Mouse (Mus musculus): ENCODE results near the gene Polh.

DNA sequence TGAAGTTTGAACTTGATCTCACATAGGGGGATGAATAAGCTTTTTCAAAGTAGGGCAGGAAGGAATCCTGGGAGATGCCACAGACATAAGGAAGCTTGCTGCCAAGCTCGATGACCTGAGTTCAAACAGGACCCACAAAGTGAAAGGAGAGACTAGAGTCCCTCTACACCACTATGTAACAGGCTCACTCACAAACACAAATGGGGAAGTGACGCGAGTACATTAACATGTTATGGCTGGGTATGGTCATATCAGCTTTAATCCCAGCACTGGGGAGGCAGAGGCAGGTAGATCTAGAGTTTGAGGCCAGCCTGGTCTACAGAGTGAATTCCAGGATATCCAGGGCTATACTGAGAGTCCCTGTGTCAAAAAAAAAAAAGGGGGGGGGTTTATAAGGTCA is 48.1 kb downstream of the Polh start:
- TF ChIP-seq POLR2A (IDR thresholded peaks at IDR 0.05; ENCODE audit: control insufficient read depth, extremely low read depth, insufficient read depth, low read length, poor library complexity) (no peak), CTCF (IDR thresholded peaks at IDR 0.05; ENCODE audit: borderline replicate concordance, control insufficient read depth, extremely low read depth, insufficient read depth, low read length, poor library complexity) (no peak)

Measured in thymus, adult 2 months (tissue).